Mouse (Mus musculus): Measurements from ENCODE around the gene Lpar3.
"Not testable (repeated sequence)": the region's sequence is repeated elsewhere in the genome, so short reads cannot be mapped to it uniquely, and the experiment has no call there.

Gene Lpar3

GRCm38 (mm10) chr3:146209759-146210158 lies 11.0 kb upstream of the Lpar3 start:
- DNase-seq (ENCODE audit: low spot score), result not testable (repeated sequence)

GRCm38 (mm10) chr3:146211141-146211747 lies 9.5 kb upstream of the Lpar3 start:
- DNase-seq (ENCODE audit: low spot score), result no peak

GRCm38 (mm10) chr3:146211964-146212363 lies 8.8 kb upstream of the Lpar3 start:
- no peak for DNase-seq (ENCODE audit: low spot score)

- no peak for DNase-seq (ENCODE audit: low spot score)
Measured at GRCm38 (mm10) chr3:146213336-146213735, 7.4 kb upstream of the Lpar3 start.

GRCm38 (mm10) chr3:146216561-146216960 lies 4.2 kb upstream of the Lpar3 start:
- no peak for DNase-seq (ENCODE audit: low spot score)

GRCm38 (mm10) chr3:146224271-146224670 lies 3.5 kb downstream of the Lpar3 start:
- no peak for DNase-seq (ENCODE audit: low spot score)

- no peak for DNase-seq (ENCODE audit: low spot score)
Measured at GRCm38 (mm10) chr3:146225061-146225761, 4.4 kb downstream of the Lpar3 start.

GRCm38 (mm10) chr3:146227427-146227826 lies 6.7 kb downstream of the Lpar3 start:
- DNase-seq (ENCODE audit: low spot score), result no peak

GRCm38 (mm10) chr3:146228559-146229310 lies 8.0 kb downstream of the Lpar3 start:
- DNase-seq (ENCODE audit: low spot score), result no peak

- DNase-seq (ENCODE audit: low spot score), result no peak
Measured at GRCm38 (mm10) chr3:146232708-146233107, 11.9 kb downstream of the Lpar3 start.

GRCm38 (mm10) chr3:146233741-146234140 lies 13.0 kb downstream of the Lpar3 start:
- DNase-seq (ENCODE audit: low spot score), result no peak

GRCm38 (mm10) chr3:146234530-146234929 lies 13.8 kb downstream of the Lpar3 start:
- DNase-seq (ENCODE audit: low spot score), result no peak

GRCm38 (mm10) chr3:146236280-146236679 lies 15.5 kb downstream of the Lpar3 start:
- DNase-seq (ENCODE audit: low spot score), result no peak

- no peak for DNase-seq (ENCODE audit: low spot score)
Measured at GRCm38 (mm10) chr3:146237676-146238075, 16.9 kb downstream of the Lpar3 start.

GRCm38 (mm10) chr3:146244630-146245029 lies 23.9 kb downstream of the Lpar3 start:
- DNase-seq (ENCODE audit: low spot score), result no peak

- DNase-seq (ENCODE audit: low spot score), result no peak
Measured at GRCm38 (mm10) chr3:146246557-146246956, 25.8 kb downstream of the Lpar3 start.

GRCm38 (mm10) chr3:146246992-146247391 lies 26.2 kb downstream of the Lpar3 start:
- DNase-seq (ENCODE audit: low spot score), result no peak

GRCm38 (mm10) chr3:146249895-146250294 lies 29.1 kb downstream of the Lpar3 start:
- DNase-seq (ENCODE audit: low spot score), result no peak

GRCm38 (mm10) chr3:146251771-146252170 lies 31.0 kb downstream of the Lpar3 start:
- no peak for DNase-seq (ENCODE audit: low spot score)

- DNase-seq (ENCODE audit: low spot score), result no peak
Measured at GRCm38 (mm10) chr3:146253736-146254320, 33.1 kb downstream of the Lpar3 start.

- DNase-seq (ENCODE audit: low spot score), result no peak
Measured at GRCm38 (mm10) chr3:146255123-146255522, 34.4 kb downstream of the Lpar3 start.

- DNase-seq (ENCODE audit: low spot score), result no peak
Measured at GRCm38 (mm10) chr3:146257483-146258122, 36.8 kb downstream of the Lpar3 start.

All from ovary, postnatal 10 days (tissue).